Mouse (Mus musculus): ENCODE measurements at regions not wholly inside any gene's neighbourhood (a gene's known extent, or its start where the extent isn't known, plus 50 kb on each side); places are given as distances from the start of the nearest gene placed in this dataset.

- no peak overlapping the region for H3K9ac ChIP-seq
- no peak overlapping the region for H3K27ac ChIP-seq
- no peaks in the 10 kb centered on the region for H3K27me3 ChIP-seq (replicated peaks)
- H3K4me3 ChIP-seq (replicated peaks): no peak overlapping the region
- no peaks in the 10 kb centered on the region for H3K9me3 ChIP-seq
- H3K4me1 ChIP-seq (replicated peaks): no peaks in the 10 kb centered on the region
- peak; percentile 95 for ATAC-seq
- 56% methylated on average over 3 of the region's 3 CpGs for WGBS
- no peaks in the 10 kb centered on the region for H3K36me3 ChIP-seq
- H3K4me2 ChIP-seq (replicated peaks): no peak overlapping the region
Measured at GRCm38 (mm10) chr3:99741249-99742222, 143.7 kb upstream of the Spag17 start.

DNA sequence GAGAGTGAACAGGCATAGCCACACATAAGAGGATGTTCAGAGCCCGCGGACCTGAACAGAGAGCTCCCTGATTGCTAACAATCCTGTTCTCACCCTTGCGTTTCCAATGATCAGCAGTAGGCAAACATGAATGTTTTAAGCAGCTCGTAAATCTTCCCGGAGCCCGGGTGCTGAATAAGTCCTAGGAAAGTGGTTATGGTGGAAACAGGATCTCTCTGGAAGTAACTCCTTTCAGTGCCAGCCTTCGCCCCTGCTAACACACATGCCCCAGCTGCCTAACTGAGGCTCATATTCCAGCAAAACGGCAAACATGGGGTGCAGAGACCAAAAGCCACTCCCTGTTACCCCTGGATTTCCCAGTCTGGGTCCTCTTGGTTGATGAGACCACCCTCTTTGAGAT is 135.5 kb upstream of the Spag17 start:
- no peak overlapping the region for H3K9ac ChIP-seq
- no peaks in the 10 kb centered on the region for H3K4me1 ChIP-seq (replicated peaks)
- H3K9me3 ChIP-seq: no peaks in the 10 kb centered on the region
- no peaks in the 10 kb centered on the region for H3K36me3 ChIP-seq
- H3K4me2 ChIP-seq (replicated peaks): no peak overlapping the region
- no peak overlapping the region for H3K4me3 ChIP-seq (replicated peaks)
- H3K27me3 ChIP-seq (replicated peaks): no peaks in the 10 kb centered on the region
- no peak overlapping the region for H3K27ac ChIP-seq
- WGBS: 51% methylated on average over 8 of the region's 8 CpGs
- ATAC-seq: no peak

DNA sequence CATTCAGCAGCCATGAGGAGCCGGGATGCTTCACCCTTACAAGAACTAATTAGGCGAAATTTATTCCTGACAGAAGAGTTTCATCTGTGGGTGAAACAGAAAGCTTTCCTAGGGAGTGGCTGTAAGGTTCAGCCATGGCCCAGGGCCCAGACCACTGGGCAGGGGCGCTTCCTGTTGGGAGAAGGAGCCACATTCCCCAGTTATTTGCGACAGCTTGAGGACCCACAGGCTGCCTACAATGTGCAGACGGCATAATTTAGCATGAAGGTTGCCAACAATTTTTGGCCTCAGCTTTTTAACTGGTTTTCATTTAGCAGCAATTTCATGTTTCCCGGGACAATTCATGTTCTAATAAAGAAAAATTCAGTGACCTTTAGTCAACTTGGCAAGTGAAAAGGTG is 106.7 kb upstream of the Spag17 start:
- 74% methylated on average over 6 of the region's 6 CpGs for WGBS

DNA sequence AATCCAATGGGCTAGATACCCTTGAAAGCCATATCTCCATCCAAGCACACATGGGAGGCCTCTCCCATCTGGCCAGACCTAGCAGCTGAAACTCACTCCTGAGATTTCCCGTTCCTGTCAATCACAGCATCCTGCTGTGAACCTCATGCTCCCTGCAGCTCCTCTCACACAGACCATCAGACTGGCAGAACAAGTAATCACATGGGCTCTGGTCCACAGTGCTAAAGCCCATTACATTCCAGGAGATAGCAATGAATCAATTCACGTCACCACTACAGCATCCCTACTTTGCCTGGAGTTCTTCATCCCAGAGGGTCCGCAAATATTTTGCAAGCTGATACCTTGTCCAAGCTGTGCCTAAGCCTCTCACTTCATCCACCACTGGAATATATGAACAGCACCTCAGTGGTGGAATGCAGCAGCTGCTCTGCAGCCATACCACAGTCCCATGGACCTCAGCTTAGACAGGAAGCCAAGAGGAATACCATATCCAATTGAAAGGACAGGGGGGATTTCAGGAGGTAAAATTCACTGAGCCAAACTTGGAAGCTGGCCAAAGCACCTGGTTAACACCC is 99.2 kb upstream of the Spag17 start:
- no peak overlapping the region for H3K4me2 ChIP-seq (replicated peaks)
- ATAC-seq: no peak
- H3K36me3 ChIP-seq: no peaks in the 10 kb centered on the region
- no peaks in the 10 kb centered on the region for H3K27me3 ChIP-seq (replicated peaks)
- H3K27ac ChIP-seq: no peak overlapping the region
- H3K4me3 ChIP-seq (replicated peaks): no peak overlapping the region
- H3K9ac ChIP-seq: no peak overlapping the region
- H3K9me3 ChIP-seq: no peaks in the 10 kb centered on the region
- 61% methylated on average over 3 of the region's 3 CpGs for WGBS
- H3K4me1 ChIP-seq (replicated peaks): no peaks in the 10 kb centered on the region

More for the DNA sequence above, 106.7 kb upstream of the Spag17 start:
- Histone ChIP-seq H3K4me2 (replicated peaks) (no peak overlapping the region), H3K36me3 (no peaks in the 10 kb centered on the region), H3K9me3 (no peaks in the 10 kb centered on the region), H3K27me3 (replicated peaks) (no peaks in the 10 kb centered on the region), H3K27ac (no peak overlapping the region), H3K9ac (no peak overlapping the region), H3K4me3 (replicated peaks) (no peak overlapping the region), H3K4me1 (replicated peaks) (no peaks in the 10 kb centered on the region)
- ATAC-seq: no peak

DNA sequence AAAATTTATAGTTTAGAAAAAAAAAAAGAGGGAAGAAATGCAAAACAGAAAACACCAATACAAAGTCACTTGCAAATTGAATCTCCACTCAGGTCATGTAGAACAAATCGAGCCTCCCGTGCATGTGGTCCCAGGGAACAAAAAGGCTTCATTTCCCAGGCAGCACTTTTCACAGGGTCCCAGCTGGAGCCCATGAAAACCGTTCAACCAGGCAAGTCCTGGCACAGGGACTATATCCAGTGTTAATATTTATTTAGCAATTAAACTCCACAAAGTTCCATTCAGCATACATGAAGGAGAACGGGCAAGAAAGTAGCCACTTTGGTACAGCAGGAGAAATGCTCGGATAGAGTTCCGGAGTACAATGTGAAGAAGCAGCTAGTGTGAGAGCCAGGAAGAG is 93.9 kb upstream of the Spag17 start:
- Histone ChIP-seq H3K27ac (no peak overlapping the region), H3K36me3 (no peaks in the 10 kb centered on the region), H3K9ac (no peak overlapping the region), H3K4me1 (replicated peaks) (no peaks in the 10 kb centered on the region), H3K4me3 (replicated peaks) (no peak overlapping the region), H3K4me2 (replicated peaks) (no peak overlapping the region), H3K9me3 (no peaks in the 10 kb centered on the region), H3K27me3 (replicated peaks) (no peaks in the 10 kb centered on the region)
- 73% methylated on average over 6 of the region's 6 CpGs for WGBS
- ATAC-seq: no peak

- Histone ChIP-seq H3K4me3 (replicated peaks) (no peak overlapping the region), H3K4me1 (replicated peaks) (no peaks in the 10 kb centered on the region), H3K9me3 (no peaks in the 10 kb centered on the region), H3K27ac (no peak overlapping the region), H3K27me3 (replicated peaks) (no peaks in the 10 kb centered on the region), H3K9ac (no peak overlapping the region), H3K4me2 (replicated peaks) (no peak overlapping the region), H3K36me3 (no peaks in the 10 kb centered on the region)
- 76% methylated on average over 3 of the region's 3 CpGs for WGBS
- no peak for ATAC-seq
Measured at GRCm38 (mm10) chr3:99793622-99794021, 91.6 kb upstream of the Spag17 start.

DNA sequence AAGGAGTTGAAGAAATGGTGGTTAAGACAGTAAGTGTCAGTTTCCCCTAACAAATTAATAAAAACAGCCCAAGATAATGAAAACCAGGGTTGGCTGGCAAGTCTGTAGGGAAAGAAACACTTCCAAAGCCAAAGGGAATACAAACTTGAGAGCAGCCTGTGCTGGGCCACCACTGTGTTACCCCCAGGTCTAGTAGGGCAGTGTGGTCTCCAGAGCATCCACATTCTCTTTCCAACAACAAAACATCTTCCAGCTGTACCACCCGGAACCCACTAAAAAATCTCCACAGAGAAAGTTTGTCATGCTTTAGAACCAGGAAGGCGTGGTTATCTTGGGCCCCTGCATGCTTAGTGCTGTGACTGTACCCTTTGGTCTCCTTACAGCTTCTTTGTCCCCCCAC is 89.4 kb upstream of the Spag17 start:
- H3K9me3 ChIP-seq: no peaks in the 10 kb centered on the region
- H3K27ac ChIP-seq: no peak overlapping the region
- no peak overlapping the region for H3K9ac ChIP-seq
- H3K4me2 ChIP-seq (replicated peaks): no peak overlapping the region
- H3K27me3 ChIP-seq (replicated peaks): no peaks in the 10 kb centered on the region
- H3K4me3 ChIP-seq (replicated peaks): no peak overlapping the region
- no peaks in the 10 kb centered on the region for H3K4me1 ChIP-seq (replicated peaks)
- 78% methylated on average over 2 of the region's 2 CpGs for WGBS
- no peak for ATAC-seq
- no peaks in the 10 kb centered on the region for H3K36me3 ChIP-seq

- no peak overlapping the region for H3K4me2 ChIP-seq (replicated peaks)
- H3K27me3 ChIP-seq (replicated peaks): no peaks in the 10 kb centered on the region
- no peaks in the 10 kb centered on the region for H3K36me3 ChIP-seq
- WGBS: 46% methylated on average over 2 of the region's 2 CpGs
- H3K4me1 ChIP-seq (replicated peaks): no peaks in the 10 kb centered on the region
- H3K9ac ChIP-seq: no peak overlapping the region
- ATAC-seq: no peak
- H3K27ac ChIP-seq: no peak overlapping the region
- no peaks in the 10 kb centered on the region for H3K9me3 ChIP-seq
- no peak overlapping the region for H3K4me3 ChIP-seq (replicated peaks)
Measured at GRCm38 (mm10) chr3:99797791-99798190, 87.4 kb upstream of the Spag17 start.

DNA sequence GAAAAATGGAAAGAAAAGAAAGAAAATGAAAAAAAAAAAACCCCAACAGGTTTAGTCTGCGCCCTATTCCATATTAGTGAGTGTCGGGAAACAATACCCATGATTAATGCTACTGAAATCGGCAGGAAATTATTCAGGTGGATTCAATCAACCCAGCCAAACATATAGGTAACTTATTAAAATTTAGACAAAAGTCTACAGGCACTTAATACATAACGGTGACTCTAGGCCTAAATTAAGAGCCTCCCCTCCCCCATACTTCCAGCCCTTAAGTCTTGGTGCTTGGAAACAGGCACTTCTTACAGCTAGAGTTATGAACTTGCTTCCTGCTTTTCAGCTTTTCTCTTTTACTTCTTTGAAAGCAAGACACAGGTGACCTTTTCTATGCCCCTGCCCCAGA is 74.7 kb upstream of the Spag17 start:
- Histone ChIP-seq H3K4me2 (replicated peaks) (no peak overlapping the region), H3K4me3 (replicated peaks) (no peak overlapping the region), H3K36me3 (no peaks in the 10 kb centered on the region), H3K9me3 (no peaks in the 10 kb centered on the region), H3K27me3 (replicated peaks) (no peaks in the 10 kb centered on the region), H3K4me1 (replicated peaks) (no peaks in the 10 kb centered on the region), H3K27ac (no peak overlapping the region), H3K9ac (no peak overlapping the region)
- no peak for ATAC-seq
- WGBS: 78% methylated on average over 4 of the region's 4 CpGs

- no peaks in the 10 kb centered on the region for H3K36me3 ChIP-seq
- H3K4me2 ChIP-seq (replicated peaks): no peak overlapping the region
- 92% methylated on average over 3 of the region's 3 CpGs for WGBS
- no peak overlapping the region for H3K27ac ChIP-seq
- no peaks in the 10 kb centered on the region for H3K27me3 ChIP-seq (replicated peaks)
- no peaks in the 10 kb centered on the region for H3K9me3 ChIP-seq
- no peaks in the 10 kb centered on the region for H3K4me1 ChIP-seq (replicated peaks)
- ATAC-seq: no peak
- H3K4me3 ChIP-seq (replicated peaks): no peak overlapping the region
- no peak overlapping the region for H3K9ac ChIP-seq
Measured at GRCm38 (mm10) chr3:99811276-99811675, 73.9 kb upstream of the Spag17 start.

DNA sequence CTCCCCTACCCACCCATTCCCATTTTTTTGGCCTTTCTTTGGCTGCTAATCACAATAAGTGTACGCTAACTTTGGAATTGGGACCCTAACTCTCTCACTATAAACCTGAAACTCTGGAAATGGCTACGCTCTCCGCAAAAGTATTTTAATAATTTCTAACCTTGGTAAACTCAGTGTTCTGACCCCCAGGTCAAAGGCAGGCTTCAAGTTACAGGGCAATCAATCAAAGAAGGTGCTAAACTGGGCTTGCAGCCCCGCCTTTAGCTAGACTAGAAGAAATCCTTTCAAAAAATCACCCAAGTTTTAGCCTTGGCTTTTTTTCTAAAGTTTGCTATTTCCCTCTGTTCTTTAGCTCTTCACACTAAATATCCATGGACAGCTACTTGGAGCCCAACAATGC is 72.4 kb upstream of the Spag17 start:
- no peak overlapping the region for H3K4me3 ChIP-seq (replicated peaks)
- 40% methylated on average over 4 of the region's 4 CpGs for WGBS
- no peaks in the 10 kb centered on the region for H3K36me3 ChIP-seq
- H3K27me3 ChIP-seq (replicated peaks): no peaks in the 10 kb centered on the region
- no peak overlapping the region for H3K9ac ChIP-seq
- H3K9me3 ChIP-seq: no peaks in the 10 kb centered on the region
- H3K4me2 ChIP-seq (replicated peaks): no peak overlapping the region
- no peak for ATAC-seq
- H3K27ac ChIP-seq: no peak overlapping the region
- H3K4me1 ChIP-seq (replicated peaks): no peaks in the 10 kb centered on the region

DNA sequence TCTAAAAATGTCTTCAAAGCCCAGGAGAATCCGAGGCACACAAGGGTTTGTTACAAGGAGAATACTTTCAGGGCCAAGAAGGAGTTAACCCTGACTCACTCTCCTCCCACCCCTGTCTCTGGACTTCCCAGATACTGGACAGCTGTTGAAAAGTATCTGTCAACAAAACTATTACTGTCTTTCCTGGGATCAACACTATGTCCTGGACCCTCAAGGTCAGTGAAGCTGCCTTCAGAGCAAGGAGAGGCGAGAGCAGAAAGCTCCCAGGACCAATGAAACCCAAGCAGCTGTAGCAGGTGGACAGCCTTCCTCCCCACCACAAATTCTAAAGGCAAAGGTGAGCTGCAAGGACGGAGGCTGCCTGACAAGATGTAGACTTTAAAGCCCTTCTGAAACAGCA is 70.1 kb upstream of the Spag17 start:
- Histone ChIP-seq H3K36me3 (no peaks in the 10 kb centered on the region), H3K9ac (no peak overlapping the region), H3K4me3 (replicated peaks) (no peak overlapping the region), H3K4me1 (replicated peaks) (no peaks in the 10 kb centered on the region), H3K4me2 (replicated peaks) (no peak overlapping the region), H3K27ac (no peak overlapping the region), H3K27me3 (replicated peaks) (no peaks in the 10 kb centered on the region), H3K9me3 (no peaks in the 10 kb centered on the region)
- 35% methylated on average over 3 of the region's 3 CpGs for WGBS
- ATAC-seq: no peak

DNA sequence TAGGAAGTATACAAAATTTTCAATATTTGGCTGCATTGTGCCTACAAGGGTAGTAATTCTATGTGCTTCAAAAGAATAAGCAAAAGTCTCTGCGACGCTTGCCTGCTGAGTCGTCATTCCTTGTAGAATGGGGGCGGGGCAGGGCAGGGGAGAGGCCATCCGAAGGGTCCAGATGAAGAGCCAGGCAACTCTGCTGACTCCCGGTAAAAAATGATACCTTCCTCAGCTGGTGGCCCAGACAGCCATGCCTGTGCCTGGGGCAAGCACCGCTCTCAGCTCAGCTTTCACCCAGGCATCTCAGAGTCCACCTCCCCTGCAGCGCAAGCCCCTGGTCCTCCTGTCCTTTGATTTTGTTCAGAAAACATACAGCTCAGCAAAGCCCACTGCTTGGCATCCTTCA is 67.2 kb upstream of the Spag17 start:
- Histone ChIP-seq H3K4me1 (replicated peaks) (no peaks in the 10 kb centered on the region), H3K27me3 (replicated peaks) (no peaks in the 10 kb centered on the region), H3K4me2 (replicated peaks) (no peak overlapping the region), H3K9me3 (no peaks in the 10 kb centered on the region), H3K27ac (no peak overlapping the region), H3K9ac (no peak overlapping the region), H3K4me3 (replicated peaks) (no peak overlapping the region), H3K36me3 (no peaks in the 10 kb centered on the region)
- 33% methylated on average over 8 of the region's 8 CpGs for WGBS
- ATAC-seq: no peak

All from intestine, embryonic 15.5 days (tissue).